Mouse (Mus musculus): ENCODE measurements at regions not wholly inside any gene's neighbourhood (a gene's known extent, or its start where the extent isn't known, plus 50 kb on each side); places are given as distances from the start of the nearest gene placed in this dataset.

- H3K36me3 ChIP-seq (ENCODE audit: control insufficient read depth, insufficient read depth) = no peaks in the 10 kb centered on the region
- no peaks in the 10 kb centered on the region for H3K9me3 ChIP-seq (replicated peaks; ENCODE audit: control insufficient read depth, low read length)
- H3K27me3 ChIP-seq (ENCODE audit: control insufficient read depth, insufficient read depth, low read depth, low read length) = no peaks in the 10 kb centered on the region
- H3K4me1 ChIP-seq (ENCODE audit: control insufficient read depth, low read depth, low read length) = no peaks in the 10 kb centered on the region
- H3K27ac ChIP-seq (ENCODE audit: low read length) = no peak overlapping the region
- H3K4me3 ChIP-seq (ENCODE audit: low read depth, low read length) = no peak overlapping the region
- H3K4me2 ChIP-seq (ENCODE audit: low read depth, low read length) = no peak overlapping the region
- ATAC-seq (ENCODE audit: low read depth) = no peak
- H3K9ac ChIP-seq (ENCODE audit: low read depth, low read length) = no peak overlapping the region
- whole genome bisulfite sequencing (ENCODE audit: insufficient replicate concordance) = 52% methylated on average over 2 of the region's 2 CpGs
Measured at GRCm38 (mm10) chr11:65638211-65638610, 149.9 kb downstream of the Map2k4 start.

GRCm38 (mm10) chr11:65637206-65637605 lies 150.9 kb downstream of the Map2k4 start:
- Histone ChIP-seq H3K4me3 (ENCODE audit: low read depth, low read length) (no peak overlapping the region), H3K27me3 (ENCODE audit: control insufficient read depth, insufficient read depth, low read depth, low read length) (no peaks in the 10 kb centered on the region), H3K36me3 (ENCODE audit: control insufficient read depth, insufficient read depth) (no peaks in the 10 kb centered on the region), H3K9me3 (replicated peaks; ENCODE audit: control insufficient read depth, low read length) (no peaks in the 10 kb centered on the region), H3K4me1 (ENCODE audit: control insufficient read depth, low read depth, low read length) (no peaks in the 10 kb centered on the region), H3K27ac (ENCODE audit: low read length) (no peak overlapping the region), H3K4me2 (ENCODE audit: low read depth, low read length) (no peak overlapping the region), H3K9ac (ENCODE audit: low read depth, low read length) (no peak overlapping the region)
- no peak for ATAC-seq (ENCODE audit: low read depth)
- 49% methylated on average over 3 of the region's 3 CpGs for whole genome bisulfite sequencing (ENCODE audit: insufficient replicate concordance)

- no peaks in the 10 kb centered on the region for H3K4me1 ChIP-seq (ENCODE audit: control insufficient read depth, low read depth, low read length)
- 60% methylated on average over 4 of the region's 4 CpGs for WGBS (ENCODE audit: insufficient replicate concordance)
- H3K9ac ChIP-seq (ENCODE audit: low read depth, low read length) = no peak overlapping the region
- no peaks in the 10 kb centered on the region for H3K9me3 ChIP-seq (replicated peaks; ENCODE audit: control insufficient read depth, low read length)
- no peak overlapping the region for H3K27ac ChIP-seq (ENCODE audit: low read length)
- H3K27me3 ChIP-seq (ENCODE audit: control insufficient read depth, insufficient read depth, low read depth, low read length) = no peaks in the 10 kb centered on the region
- no peak overlapping the region for H3K4me2 ChIP-seq (ENCODE audit: low read depth, low read length)
- no peak for ATAC-seq (ENCODE audit: low read depth)
- no peak overlapping the region for H3K4me3 ChIP-seq (ENCODE audit: low read depth, low read length)
- no peaks in the 10 kb centered on the region for H3K36me3 ChIP-seq (ENCODE audit: control insufficient read depth, insufficient read depth)
Measured at GRCm38 (mm10) chr11:65635307-65635706, 152.8 kb downstream of the Map2k4 start.

GRCm38 (mm10) chr11:65631164-65631563 lies 156.9 kb downstream of the Map2k4 start:
- no peaks in the 10 kb centered on the region for H3K36me3 ChIP-seq (ENCODE audit: control insufficient read depth, insufficient read depth)
- H3K27ac ChIP-seq (ENCODE audit: low read length) = no peak overlapping the region
- no peaks in the 10 kb centered on the region for H3K27me3 ChIP-seq (ENCODE audit: control insufficient read depth, insufficient read depth, low read depth, low read length)
- WGBS (ENCODE audit: insufficient replicate concordance) = 52% methylated on average over 3 of the region's 3 CpGs
- H3K9me3 ChIP-seq (replicated peaks; ENCODE audit: control insufficient read depth, low read length) = no peaks in the 10 kb centered on the region
- H3K4me3 ChIP-seq (ENCODE audit: low read depth, low read length) = no peak overlapping the region
- ATAC-seq (ENCODE audit: low read depth) = no peak
- H3K4me2 ChIP-seq (ENCODE audit: low read depth, low read length) = no peak overlapping the region
- H3K4me1 ChIP-seq (ENCODE audit: control insufficient read depth, low read depth, low read length) = peaks cover 2% of the 10 kb centered on the region; the same call in 1 of the 2 replicates
- no peak overlapping the region for H3K9ac ChIP-seq (ENCODE audit: low read depth, low read length)

- Histone ChIP-seq H3K4me3 (ENCODE audit: low read depth, low read length) (no peak overlapping the region), H3K4me1 (ENCODE audit: control insufficient read depth, low read depth, low read length) (peaks cover 2% of the 10 kb centered on the region; the same call in 1 of the 2 replicates), H3K9me3 (replicated peaks; ENCODE audit: control insufficient read depth, low read length) (no peaks in the 10 kb centered on the region), H3K27me3 (ENCODE audit: control insufficient read depth, insufficient read depth, low read depth, low read length) (no peaks in the 10 kb centered on the region), H3K4me2 (ENCODE audit: low read depth, low read length) (no peak overlapping the region), H3K9ac (ENCODE audit: low read depth, low read length) (no peak overlapping the region), H3K36me3 (ENCODE audit: control insufficient read depth, insufficient read depth) (no peaks in the 10 kb centered on the region), H3K27ac (ENCODE audit: low read length) (no peak overlapping the region)
- no peak for ATAC-seq (ENCODE audit: low read depth)
- WGBS (ENCODE audit: insufficient replicate concordance) = 80% methylated on average over 1 of the region's 1 CpGs
Measured at GRCm38 (mm10) chr11:65630436-65630835, 157.7 kb downstream of the Map2k4 start.

- H3K9me3 ChIP-seq (replicated peaks; ENCODE audit: control insufficient read depth, low read length) = no peaks in the 10 kb centered on the region
- peaks cover 2% of the 10 kb centered on the region; the same call in 1 of the 2 replicates for H3K4me1 ChIP-seq (ENCODE audit: control insufficient read depth, low read depth, low read length)
- no peak overlapping the region for H3K27ac ChIP-seq (ENCODE audit: low read length)
- H3K27me3 ChIP-seq (ENCODE audit: control insufficient read depth, insufficient read depth, low read depth, low read length) = no peaks in the 10 kb centered on the region
- no peak overlapping the region for H3K9ac ChIP-seq (ENCODE audit: low read depth, low read length)
- peak; percentile 76 for ATAC-seq (ENCODE audit: low read depth)
- no peaks in the 10 kb centered on the region for H3K36me3 ChIP-seq (ENCODE audit: control insufficient read depth, insufficient read depth)
- H3K4me3 ChIP-seq (ENCODE audit: low read depth, low read length) = no peak overlapping the region
- H3K4me2 ChIP-seq (ENCODE audit: low read depth, low read length) = no peak overlapping the region
- WGBS (ENCODE audit: insufficient replicate concordance) = 46% methylated on average over 5 of the region's 5 CpGs
Measured at GRCm38 (mm10) chr11:65629320-65629719, 158.8 kb downstream of the Map2k4 start.

GRCm38 (mm10) chr11:65618976-65619375 lies 169.1 kb downstream of the Map2k4 start:
- no peaks in the 10 kb centered on the region for H3K36me3 ChIP-seq (ENCODE audit: control insufficient read depth, insufficient read depth)
- no peak overlapping the region for H3K27ac ChIP-seq (ENCODE audit: low read length)
- no peaks in the 10 kb centered on the region for H3K4me1 ChIP-seq (ENCODE audit: control insufficient read depth, low read depth, low read length)
- 60% methylated on average over 4 of the region's 4 CpGs for WGBS (ENCODE audit: insufficient replicate concordance)
- H3K9ac ChIP-seq (ENCODE audit: low read depth, low read length) = no peak overlapping the region
- H3K27me3 ChIP-seq (ENCODE audit: control insufficient read depth, insufficient read depth, low read depth, low read length) = no peaks in the 10 kb centered on the region
- H3K4me2 ChIP-seq (ENCODE audit: low read depth, low read length) = no peak overlapping the region
- ATAC-seq (ENCODE audit: low read depth) = no peak
- H3K4me3 ChIP-seq (ENCODE audit: low read depth, low read length) = no peak overlapping the region
- no peaks in the 10 kb centered on the region for H3K9me3 ChIP-seq (replicated peaks; ENCODE audit: control insufficient read depth, low read length)

- no peak overlapping the region for H3K27ac ChIP-seq (ENCODE audit: low read length)
- ATAC-seq (ENCODE audit: low read depth) = no peak
- no peaks in the 10 kb centered on the region for H3K36me3 ChIP-seq (ENCODE audit: control insufficient read depth, insufficient read depth)
- H3K27me3 ChIP-seq (ENCODE audit: control insufficient read depth, insufficient read depth, low read depth, low read length) = no peaks in the 10 kb centered on the region
- H3K9me3 ChIP-seq (replicated peaks; ENCODE audit: control insufficient read depth, low read length) = no peaks in the 10 kb centered on the region
- no peaks in the 10 kb centered on the region for H3K4me1 ChIP-seq (ENCODE audit: control insufficient read depth, low read depth, low read length)
- no peak overlapping the region for H3K4me3 ChIP-seq (ENCODE audit: low read depth, low read length)
- no peak overlapping the region for H3K4me2 ChIP-seq (ENCODE audit: low read depth, low read length)
- no peak overlapping the region for H3K9ac ChIP-seq (ENCODE audit: low read depth, low read length)
- WGBS (ENCODE audit: insufficient replicate concordance) = 74% methylated on average over 3 of the region's 3 CpGs
Measured at GRCm38 (mm10) chr11:65610536-65610935, 177.6 kb downstream of the Map2k4 start.

- WGBS (ENCODE audit: insufficient replicate concordance) = 49% methylated on average over 4 of the region's 4 CpGs
- no peak for ATAC-seq (ENCODE audit: low read depth)
- no peak overlapping the region for H3K4me3 ChIP-seq (ENCODE audit: low read depth, low read length)
- no peaks in the 10 kb centered on the region for H3K36me3 ChIP-seq (ENCODE audit: control insufficient read depth, insufficient read depth)
- H3K9ac ChIP-seq (ENCODE audit: low read depth, low read length) = no peak overlapping the region
- no peaks in the 10 kb centered on the region for H3K9me3 ChIP-seq (replicated peaks; ENCODE audit: control insufficient read depth, low read length)
- no peak overlapping the region for H3K27ac ChIP-seq (ENCODE audit: low read length)
- H3K4me2 ChIP-seq (ENCODE audit: low read depth, low read length) = no peak overlapping the region
- no peaks in the 10 kb centered on the region for H3K27me3 ChIP-seq (ENCODE audit: control insufficient read depth, insufficient read depth, low read depth, low read length)
- no peaks in the 10 kb centered on the region for H3K4me1 ChIP-seq (ENCODE audit: control insufficient read depth, low read depth, low read length)
Measured at GRCm38 (mm10) chr11:65609056-65609455, 179.0 kb downstream of the Map2k4 start.
